Mouse (Mus musculus): Measurements from ENCODE around the gene Fgfr2. TPM values are rescaled to one million over a fixed set of nuclear protein-coding genes. Genes with fewer than 3 reads are reported as not detected.
"Not testable (repeated sequence)": the region's sequence is repeated elsewhere in the genome, so short reads cannot be mapped to it uniquely, and the experiment has no call there.

The Fgfr2 gene
- polyA plus RNA-seq, 1 experiment from 2014 or later: 86.9 TPM

DNA sequence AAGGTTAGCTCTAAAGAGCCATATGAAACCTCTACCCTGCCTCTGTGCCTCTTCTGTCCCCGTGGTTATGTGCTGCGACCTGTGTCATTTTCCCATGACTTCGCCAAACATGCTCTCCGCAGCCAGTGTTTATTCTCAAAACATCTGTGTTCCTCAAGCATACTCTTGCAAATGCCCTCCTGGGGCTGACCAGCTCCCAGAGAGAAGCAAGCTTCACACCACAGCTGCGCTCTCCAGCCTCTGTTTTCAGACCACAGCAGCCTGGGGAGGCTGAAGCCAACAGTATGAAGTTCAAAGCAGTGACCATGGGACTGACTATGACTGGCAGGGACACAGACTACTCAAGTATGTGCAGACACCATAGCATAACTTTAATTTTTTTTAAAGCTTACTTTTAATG lies 616.9 kb downstream of the Fgfr2 start:
- no peak overlapping the region for H3K9ac ChIP-seq (ENCODE audit: low read length)
- no peaks in the 10 kb centered on the region for H3K4me1 ChIP-seq (ENCODE audit: control insufficient read depth, insufficient read depth, low read length)
- no peak overlapping the region for H3K4me3 ChIP-seq (ENCODE audit: low read depth, low read length)
- 45% methylated on average over 5 of the region's 5 CpGs for WGBS
- no peak for ATAC-seq (ENCODE audit: insufficient read depth, low FRiP score, low TSS enrichment)
- H3K27ac ChIP-seq (ENCODE audit: low read depth, low read length): no peak overlapping the region
- DNase-seq (ENCODE audit: low spot score): no peak
- H3K4me2 ChIP-seq (ENCODE audit: low read depth): no peak overlapping the region
- no peaks in the 10 kb centered on the region for H3K27me3 ChIP-seq (ENCODE audit: control insufficient read depth, insufficient read depth, low read length)
- H3K9me3 ChIP-seq (ENCODE audit: control insufficient read depth, low read length): no peaks in the 10 kb centered on the region
- H3K36me3 ChIP-seq (ENCODE audit: control insufficient read depth, insufficient read depth, low read length): no peaks in the 10 kb centered on the region

DNA sequence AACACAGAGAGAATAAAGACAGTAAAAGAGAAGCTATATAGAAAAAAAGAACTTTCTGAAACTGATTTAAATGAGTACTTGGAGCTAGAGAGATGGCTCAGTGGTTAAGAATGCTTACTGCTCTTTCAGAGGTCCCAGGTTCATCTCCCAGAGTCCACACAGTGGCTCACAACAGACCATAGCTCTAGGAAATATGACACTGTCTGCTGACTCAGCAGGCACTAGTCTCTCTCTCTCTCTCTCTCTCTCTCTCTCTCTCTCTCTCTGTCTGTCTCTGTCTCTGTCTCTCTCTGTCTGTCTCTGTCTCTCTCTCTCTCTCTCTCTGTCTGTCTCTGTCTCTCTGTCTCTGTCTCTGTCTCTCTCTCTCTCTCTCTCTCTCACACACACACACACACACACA lies 620.7 kb downstream of the Fgfr2 start:
- H3K27ac ChIP-seq (ENCODE audit: low read depth, low read length); H3K36me3 ChIP-seq (ENCODE audit: control insufficient read depth, insufficient read depth, low read length); H3K9ac ChIP-seq (ENCODE audit: low read length); ATAC-seq (ENCODE audit: insufficient read depth, low FRiP score, low TSS enrichment); DNase-seq (ENCODE audit: low spot score); H3K4me1 ChIP-seq (ENCODE audit: control insufficient read depth, insufficient read depth, low read length); H3K9me3 ChIP-seq (ENCODE audit: control insufficient read depth, low read length); H3K4me2 ChIP-seq (ENCODE audit: low read depth); H3K27me3 ChIP-seq (ENCODE audit: control insufficient read depth, insufficient read depth, low read length); H3K4me3 ChIP-seq (ENCODE audit: low read depth, low read length): not testable (repeated sequence)

DNA sequence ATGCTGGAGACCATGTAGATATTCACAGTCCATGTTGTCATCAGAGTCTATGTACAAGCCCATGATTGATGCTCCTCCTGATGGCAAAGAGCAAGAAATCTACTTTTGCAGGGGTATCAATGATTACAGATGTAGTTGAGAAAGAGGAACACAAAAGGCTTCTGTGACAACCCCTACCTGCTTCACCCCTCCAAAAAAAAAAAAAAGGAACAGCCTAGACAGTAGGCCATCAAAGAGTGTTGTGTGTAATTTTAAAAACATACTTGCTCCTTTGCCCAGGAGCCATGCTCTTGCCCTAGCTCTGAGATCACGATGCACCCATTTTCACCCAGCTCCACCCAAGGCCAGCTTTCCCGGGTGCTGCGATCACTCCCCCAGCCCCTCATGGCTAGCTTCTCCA lies 626.0 kb downstream of the Fgfr2 start:
- H3K27me3 ChIP-seq (ENCODE audit: control insufficient read depth, insufficient read depth, low read length): no peaks in the 10 kb centered on the region
- 96% methylated on average over 3 of the region's 3 CpGs for WGBS
- DNase-seq (ENCODE audit: low spot score) (no peak), ATAC-seq (ENCODE audit: insufficient read depth, low FRiP score, low TSS enrichment) (no peak)
- H3K36me3 ChIP-seq (ENCODE audit: control insufficient read depth, insufficient read depth, low read length): no peaks in the 10 kb centered on the region
- 0 out of 2 replicates have a peak, but pooled peaks cover 3% of the 10 kb centered on the region for H3K4me1 ChIP-seq (ENCODE audit: control insufficient read depth, insufficient read depth, low read length)
- no peak overlapping the region for H3K4me2 ChIP-seq (ENCODE audit: low read depth)
- no peaks in the 10 kb centered on the region for H3K9me3 ChIP-seq (ENCODE audit: control insufficient read depth, low read length)
- H3K27ac ChIP-seq (ENCODE audit: low read depth, low read length): no peak overlapping the region
- H3K4me3 ChIP-seq (ENCODE audit: low read depth, low read length): no peak overlapping the region
- H3K9ac ChIP-seq (ENCODE audit: low read length): no peak overlapping the region

DNA sequence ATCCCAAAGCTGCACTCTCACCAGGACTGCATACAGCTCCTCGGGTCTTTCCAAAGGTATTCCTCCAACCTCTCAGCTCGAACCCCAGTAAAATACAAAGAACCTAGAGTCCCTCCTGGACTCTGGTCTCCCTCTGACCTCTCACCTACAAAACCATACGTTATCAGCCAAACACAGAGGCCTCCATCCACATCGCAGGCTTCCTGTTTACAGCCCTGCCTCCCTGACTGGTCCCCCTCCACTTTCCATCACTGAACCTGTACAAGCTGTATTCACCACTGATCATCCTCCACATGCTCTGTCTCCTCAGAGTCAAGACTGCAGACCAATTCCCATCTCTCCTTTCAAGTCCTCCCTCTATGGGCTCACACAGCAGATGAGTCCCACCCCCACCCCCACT lies 628.9 kb downstream of the Fgfr2 start:
- WGBS: 70% methylated on average over 4 of the region's 4 CpGs
- Histone ChIP-seq H3K9ac (ENCODE audit: low read length) (no peak overlapping the region), H3K27ac (ENCODE audit: low read depth, low read length) (no peak overlapping the region), H3K4me3 (ENCODE audit: low read depth, low read length) (no peak overlapping the region), H3K27me3 (ENCODE audit: control insufficient read depth, insufficient read depth, low read length) (no peaks in the 10 kb centered on the region), H3K4me2 (ENCODE audit: low read depth) (no peak overlapping the region), H3K9me3 (ENCODE audit: control insufficient read depth, low read length) (no peaks in the 10 kb centered on the region), H3K4me1 (ENCODE audit: control insufficient read depth, insufficient read depth, low read length) (0 out of 2 replicates have a peak, but pooled peaks cover 3% of the 10 kb centered on the region), H3K36me3 (ENCODE audit: control insufficient read depth, insufficient read depth, low read length) (no peaks in the 10 kb centered on the region)
- DNase-seq (ENCODE audit: low spot score) (no peak), ATAC-seq (ENCODE audit: insufficient read depth, low FRiP score, low TSS enrichment) (no peak)

DNA sequence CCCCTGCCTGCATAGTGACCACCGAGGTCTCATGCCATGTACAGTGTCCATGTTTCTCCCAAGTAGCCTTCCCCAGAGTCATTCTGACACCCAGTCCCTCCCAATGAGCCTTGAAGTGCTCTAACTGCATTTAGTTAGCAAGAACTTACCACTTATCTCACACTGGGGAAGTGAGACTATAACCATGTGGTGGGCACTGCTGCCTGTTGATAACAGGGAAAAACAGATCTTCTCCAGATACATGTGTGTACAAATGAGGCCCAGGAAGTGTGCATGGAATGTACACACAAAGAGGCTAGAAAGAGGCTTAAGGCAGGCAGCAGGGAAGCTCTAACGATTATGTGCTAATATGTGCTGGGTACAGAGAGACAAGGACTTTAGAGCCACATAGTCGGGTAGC lies 629.5 kb downstream of the Fgfr2 start:
- WGBS: 79% methylated on average over 3 of the region's 3 CpGs
- ATAC-seq (ENCODE audit: insufficient read depth, low FRiP score, low TSS enrichment): no peak

DNA sequence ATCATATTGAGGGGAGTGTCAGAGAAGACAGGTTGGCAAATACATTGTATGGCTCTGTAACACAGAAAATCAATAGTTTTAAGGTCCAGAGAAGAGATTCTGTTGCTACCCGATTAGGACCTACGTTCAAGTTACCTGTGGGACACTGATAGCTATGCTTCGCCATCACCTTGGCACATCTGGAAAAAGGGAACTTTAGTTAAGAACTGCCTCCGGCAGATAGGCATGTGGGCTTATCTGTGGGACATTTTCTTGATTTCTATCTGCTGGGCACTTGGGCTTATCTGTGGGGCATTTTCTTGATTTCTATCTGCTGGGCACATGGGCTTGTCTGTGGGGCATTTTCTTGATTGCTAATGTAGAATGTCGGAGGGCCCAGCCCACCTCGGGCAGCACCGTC lies 631.2 kb downstream of the Fgfr2 start:
- H3K4me2 ChIP-seq (ENCODE audit: low read depth): no peak overlapping the region
- WGBS: 97% methylated on average over 7 of the region's 7 CpGs
- H3K4me3 ChIP-seq (ENCODE audit: low read depth, low read length): no peak overlapping the region
- no peak overlapping the region for H3K27ac ChIP-seq (ENCODE audit: low read depth, low read length)
- H3K27me3 ChIP-seq (ENCODE audit: control insufficient read depth, insufficient read depth, low read length): no peaks in the 10 kb centered on the region
- no peaks in the 10 kb centered on the region for H3K9me3 ChIP-seq (ENCODE audit: control insufficient read depth, low read length)
- ATAC-seq (ENCODE audit: insufficient read depth, low FRiP score, low TSS enrichment): no peak
- H3K9ac ChIP-seq (ENCODE audit: low read length): no peak overlapping the region
- H3K4me1 ChIP-seq (ENCODE audit: control insufficient read depth, insufficient read depth, low read length): 0 out of 2 replicates have a peak, but pooled peaks cover 3% of the 10 kb centered on the region
- DNase-seq (ENCODE audit: low spot score): no peak
- H3K36me3 ChIP-seq (ENCODE audit: control insufficient read depth, insufficient read depth, low read length): no peaks in the 10 kb centered on the region

More for the DNA sequence above, 629.5 kb downstream of the Fgfr2 start:
- no peak overlapping the region for H3K4me3 ChIP-seq (ENCODE audit: low read depth, low read length)
- H3K27me3 ChIP-seq (ENCODE audit: control insufficient read depth, insufficient read depth, low read length): no peaks in the 10 kb centered on the region
- H3K4me2 ChIP-seq (ENCODE audit: low read depth): no peak overlapping the region
- no peaks in the 10 kb centered on the region for H3K9me3 ChIP-seq (ENCODE audit: control insufficient read depth, low read length)
- no peak overlapping the region for H3K9ac ChIP-seq (ENCODE audit: low read length)
- no peak for DNase-seq (ENCODE audit: low spot score)
- no peak overlapping the region for H3K27ac ChIP-seq (ENCODE audit: low read depth, low read length)
- H3K36me3 ChIP-seq (ENCODE audit: control insufficient read depth, insufficient read depth, low read length): no peaks in the 10 kb centered on the region
- H3K4me1 ChIP-seq (ENCODE audit: control insufficient read depth, insufficient read depth, low read length): 0 out of 2 replicates have a peak, but pooled peaks cover 3% of the 10 kb centered on the region

DNA sequence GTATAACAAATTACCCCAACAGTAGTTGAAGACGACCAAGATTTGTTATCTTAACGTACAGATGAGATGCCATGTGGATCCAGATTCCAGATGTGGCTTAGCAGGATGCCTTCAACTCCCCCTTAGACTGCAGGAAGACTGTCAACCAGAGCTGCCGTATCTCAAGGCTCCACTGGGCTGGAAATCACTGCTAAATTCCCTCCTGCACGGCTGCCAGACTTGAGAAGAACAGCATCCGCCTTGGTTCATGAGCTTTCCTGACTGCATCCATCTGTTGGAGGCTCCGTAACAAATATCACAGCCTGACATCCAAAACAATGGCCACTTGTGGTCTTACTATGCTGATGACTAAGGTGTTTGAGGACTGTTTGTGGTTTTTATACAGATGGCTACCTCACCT lies 635.8 kb downstream of the Fgfr2 start:
- H3K4me1 ChIP-seq (ENCODE audit: control insufficient read depth, insufficient read depth, low read length): no peaks in the 10 kb centered on the region
- H3K4me3 ChIP-seq (ENCODE audit: low read depth, low read length): no peak overlapping the region
- DNase-seq (ENCODE audit: low spot score): no peak
- no peak overlapping the region for H3K9ac ChIP-seq (ENCODE audit: low read length)
- H3K27me3 ChIP-seq (ENCODE audit: control insufficient read depth, insufficient read depth, low read length): no peaks in the 10 kb centered on the region
- WGBS: 47% methylated on average over 6 of the region's 6 CpGs
- H3K9me3 ChIP-seq (ENCODE audit: control insufficient read depth, low read length): no peaks in the 10 kb centered on the region
- no peaks in the 10 kb centered on the region for H3K36me3 ChIP-seq (ENCODE audit: control insufficient read depth, insufficient read depth, low read length)
- no peak overlapping the region for H3K27ac ChIP-seq (ENCODE audit: low read depth, low read length)
- no peak overlapping the region for H3K4me2 ChIP-seq (ENCODE audit: low read depth)
- ATAC-seq (ENCODE audit: insufficient read depth, low FRiP score, low TSS enrichment): no peak

DNA sequence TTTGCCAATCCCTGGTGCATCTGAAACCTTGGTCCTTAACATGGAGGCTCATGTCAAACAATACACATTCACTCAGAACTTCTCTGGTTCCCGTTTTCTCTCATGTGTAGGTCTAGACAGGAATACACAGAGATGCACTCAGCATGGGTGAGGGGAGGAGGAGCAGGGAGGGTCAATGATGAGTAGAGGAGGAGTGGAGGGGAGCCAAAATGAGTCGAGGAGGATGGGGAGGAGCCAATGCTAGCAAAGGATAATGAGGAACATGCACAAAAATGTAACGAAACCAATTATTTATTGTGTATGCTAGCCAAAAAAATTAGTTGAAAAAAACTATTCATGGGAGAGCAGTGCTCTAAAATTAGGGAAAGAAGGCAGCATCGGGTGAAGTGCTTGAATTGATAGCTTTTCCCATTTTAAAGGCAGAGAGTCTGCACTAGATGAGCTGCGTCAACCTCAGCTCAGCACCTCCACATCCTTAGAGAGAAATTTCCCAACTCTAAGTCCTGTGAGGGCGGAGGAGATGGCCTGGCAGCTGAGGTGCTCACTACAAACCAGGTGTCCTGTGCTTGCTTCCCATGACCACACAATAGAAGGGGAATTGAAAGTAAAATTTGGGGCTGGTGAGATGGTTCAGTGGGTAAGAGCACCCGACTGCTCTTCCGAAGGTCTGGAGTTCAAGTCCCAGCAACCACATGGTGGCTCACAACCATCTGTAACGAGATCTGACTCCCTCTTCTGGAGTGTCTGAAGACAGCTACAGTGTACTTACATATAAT lies 636.6 kb downstream of the Fgfr2 start:
- no peak for DNase-seq (ENCODE audit: low spot score)
- Histone ChIP-seq H3K27ac (ENCODE audit: low read depth, low read length) (no peak overlapping the region), H3K4me1 (ENCODE audit: control insufficient read depth, insufficient read depth, low read length) (no peaks in the 10 kb centered on the region), H3K9ac (ENCODE audit: low read length) (no peak overlapping the region), H3K4me3 (ENCODE audit: low read depth, low read length) (no peak overlapping the region), H3K36me3 (ENCODE audit: control insufficient read depth, insufficient read depth, low read length) (no peaks in the 10 kb centered on the region), H3K27me3 (ENCODE audit: control insufficient read depth, insufficient read depth, low read length) (no peaks in the 10 kb centered on the region), H3K9me3 (ENCODE audit: control insufficient read depth, low read length) (no peaks in the 10 kb centered on the region), H3K4me2 (ENCODE audit: low read depth) (no peak overlapping the region)
- ATAC-seq (ENCODE audit: insufficient read depth, low FRiP score, low TSS enrichment): no peak
- 90% methylated on average over 9 of the region's 9 CpGs for WGBS

DNA sequence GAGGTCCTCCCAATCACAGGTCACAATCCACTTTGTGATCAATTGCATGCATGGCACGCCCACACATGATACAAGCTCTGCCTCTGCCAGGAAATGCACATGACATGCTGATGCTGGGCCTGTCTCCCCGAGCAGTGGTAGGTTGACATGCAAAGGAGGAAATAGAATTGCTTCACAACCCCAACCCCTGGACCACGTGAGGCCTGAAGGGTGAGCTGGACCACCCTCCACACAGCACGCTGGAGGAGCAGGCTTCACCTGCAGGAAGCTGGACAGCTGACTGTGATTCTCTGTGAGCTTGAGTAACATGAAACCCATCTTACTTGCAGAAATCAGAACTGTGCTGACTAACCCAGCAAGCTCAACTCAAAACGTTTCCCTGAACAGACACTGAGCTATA lies 638.7 kb downstream of the Fgfr2 start:
- Histone ChIP-seq H3K9me3 (ENCODE audit: control insufficient read depth, low read length) (no peaks in the 10 kb centered on the region), H3K9ac (ENCODE audit: low read length) (no peak overlapping the region), H3K4me1 (ENCODE audit: control insufficient read depth, insufficient read depth, low read length) (no peaks in the 10 kb centered on the region), H3K27ac (ENCODE audit: low read depth, low read length) (no peak overlapping the region), H3K4me3 (ENCODE audit: low read depth, low read length) (no peak overlapping the region), H3K27me3 (ENCODE audit: control insufficient read depth, insufficient read depth, low read length) (no peaks in the 10 kb centered on the region), H3K36me3 (ENCODE audit: control insufficient read depth, insufficient read depth, low read length) (no peaks in the 10 kb centered on the region), H3K4me2 (ENCODE audit: low read depth) (no peak overlapping the region)
- no peak for ATAC-seq (ENCODE audit: insufficient read depth, low FRiP score, low TSS enrichment)
- WGBS: 63% methylated on average over 5 of the region's 5 CpGs
- DNase-seq (ENCODE audit: low spot score): no peak
